Mouse (Mus musculus): ENCODE measurements around the gene Atox1. TPM values are rescaled to one million over a fixed set of nuclear protein-coding genes. Genes with fewer than 3 reads are reported as not detected.
A peak's percentile ranks its signal among the peaks of the same experiment; 100 is the strongest.

Atox1 gene
- polyA plus RNA-seq, 1 experiment from 2014 or later = 637 TPM

GRCm38 (mm10) chr11:55468611-55469047 is 7.6 kb upstream of the Atox1 start:
- 0 out of 2 replicates have a peak, but pooled peaks have one; percentile 4 for ATAC-seq
- no peak for TF ChIP-seq CTCF (IDR thresholded peaks at IDR 0.05; ENCODE audit: low read depth)
- peaks cover 11% of the 10 kb centered on the region; the same call in 1 of the 2 replicates for H3K4me1 ChIP-seq (replicated peaks; ENCODE audit: control insufficient read depth, insufficient read depth, low read length)

GRCm38 (mm10) chr11:55468012-55468411 is 7.0 kb upstream of the Atox1 start:
- no peak for ATAC-seq
- Histone ChIP-seq H3K9ac (ENCODE audit: low read depth, low read length) (no peak overlapping the region), H3K36me3 (ENCODE audit: control insufficient read depth, insufficient read depth) (no peaks in the 10 kb centered on the region), H3K9me3 (ENCODE audit: control insufficient read depth) (no peaks in the 10 kb centered on the region), H3K27ac (ENCODE audit: low read depth, low read length) (peak overlapping the region; percentile 87), H3K4me1 (replicated peaks; ENCODE audit: control insufficient read depth, insufficient read depth, low read length) (peaks cover 11% of the 10 kb centered on the region; the same call in 1 of the 2 replicates), H3K27me3 (replicated peaks; ENCODE audit: control insufficient read depth, insufficient read depth, low read length) (no peaks in the 10 kb centered on the region), H3K4me2 (replicated peaks; ENCODE audit: low read depth) (peak overlapping the region; percentile 66), H3K4me3 (ENCODE audit: low read depth, low read length) (peak overlapping the region; percentile 37)
- WGBS = 54% methylated on average over 10 of the region's 10 CpGs
- TF ChIP-seq CTCF (IDR thresholded peaks at IDR 0.05; ENCODE audit: low read depth) = no peak

More at GRCm38 (mm10) chr11:55468611-55469047, 7.6 kb upstream of the Atox1 start:
- H3K4me3 ChIP-seq (ENCODE audit: low read depth, low read length) = peak overlapping the region; percentile 37
- no peaks in the 10 kb centered on the region for H3K9me3 ChIP-seq (ENCODE audit: control insufficient read depth)
- WGBS = 2% methylated on average over 17 of the region's 17 CpGs
- H3K9ac ChIP-seq (ENCODE audit: low read depth, low read length) = peak overlapping the region; percentile 38
- no peaks in the 10 kb centered on the region for H3K27me3 ChIP-seq (replicated peaks; ENCODE audit: control insufficient read depth, insufficient read depth, low read length)
- H3K27ac ChIP-seq (ENCODE audit: low read depth, low read length) = peak overlapping the region; percentile 87
- peak overlapping the region; percentile 66 for H3K4me2 ChIP-seq (replicated peaks; ENCODE audit: low read depth)
- H3K36me3 ChIP-seq (ENCODE audit: control insufficient read depth, insufficient read depth) = no peaks in the 10 kb centered on the region

GRCm38 (mm10) chr11:55465177-55465576 is 4.1 kb upstream of the Atox1 start:
- no peak for TF ChIP-seq CTCF (IDR thresholded peaks at IDR 0.05; ENCODE audit: low read depth)
- Histone ChIP-seq H3K4me2 (replicated peaks; ENCODE audit: low read depth) (peak overlapping the region; percentile 30; the same call in 1 of the 2 replicates), H3K36me3 (ENCODE audit: control insufficient read depth, insufficient read depth) (no peaks in the 10 kb centered on the region), H3K4me3 (ENCODE audit: low read depth, low read length) (no peak overlapping the region), H3K9me3 (ENCODE audit: control insufficient read depth) (no peaks in the 10 kb centered on the region), H3K27me3 (replicated peaks; ENCODE audit: control insufficient read depth, insufficient read depth, low read length) (no peaks in the 10 kb centered on the region), H3K9ac (ENCODE audit: low read depth, low read length) (no peak overlapping the region), H3K27ac (ENCODE audit: low read depth, low read length) (peak overlapping the region; percentile 71), H3K4me1 (replicated peaks; ENCODE audit: control insufficient read depth, insufficient read depth, low read length) (peaks cover 7% of the 10 kb centered on the region; the same call in 1 of the 2 replicates)
- WGBS = 42% methylated on average over 3 of the region's 3 CpGs
- ATAC-seq = no peak

- Histone ChIP-seq H3K9ac (ENCODE audit: low read depth, low read length) (no peak overlapping the region), H3K27ac (ENCODE audit: low read depth, low read length) (peak overlapping the region; percentile 71), H3K36me3 (ENCODE audit: control insufficient read depth, insufficient read depth) (no peaks in the 10 kb centered on the region), H3K9me3 (ENCODE audit: control insufficient read depth) (no peaks in the 10 kb centered on the region), H3K4me2 (replicated peaks; ENCODE audit: low read depth) (peak overlapping the region; percentile 30; the same call in 1 of the 2 replicates), H3K4me1 (replicated peaks; ENCODE audit: control insufficient read depth, insufficient read depth, low read length) (peaks cover 7% of the 10 kb centered on the region; the same call in 1 of the 2 replicates), H3K27me3 (replicated peaks; ENCODE audit: control insufficient read depth, insufficient read depth, low read length) (no peaks in the 10 kb centered on the region), H3K4me3 (ENCODE audit: low read depth, low read length) (no peak overlapping the region)
- ATAC-seq = no peak
- WGBS = 39% methylated on average over 10 of the region's 10 CpGs
- no peak for TF ChIP-seq CTCF (IDR thresholded peaks at IDR 0.05; ENCODE audit: low read depth)
Observed at GRCm38 (mm10) chr11:55464707-55465106, 3.7 kb upstream of the Atox1 start.

- Histone ChIP-seq H3K27ac (ENCODE audit: low read depth, low read length) (no peak overlapping the region), H3K4me1 (replicated peaks; ENCODE audit: control insufficient read depth, insufficient read depth, low read length) (0 out of 2 replicates have a peak, but pooled peaks cover 5% of the 10 kb centered on the region), H3K36me3 (ENCODE audit: control insufficient read depth, insufficient read depth) (no peaks in the 10 kb centered on the region), H3K4me3 (ENCODE audit: low read depth, low read length) (no peak overlapping the region), H3K4me2 (replicated peaks; ENCODE audit: low read depth) (no peak overlapping the region), H3K9me3 (ENCODE audit: control insufficient read depth) (no peaks in the 10 kb centered on the region), H3K27me3 (replicated peaks; ENCODE audit: control insufficient read depth, insufficient read depth, low read length) (no peaks in the 10 kb centered on the region), H3K9ac (ENCODE audit: low read depth, low read length) (no peak overlapping the region)
- no peak for TF ChIP-seq CTCF (IDR thresholded peaks at IDR 0.05; ENCODE audit: low read depth)
- ATAC-seq = no peak
- WGBS = 96% methylated on average over 9 of the region's 9 CpGs
Observed at GRCm38 (mm10) chr11:55462149-55462548, 1.1 kb upstream of the Atox1 start.

- Histone ChIP-seq H3K27me3 (replicated peaks; ENCODE audit: control insufficient read depth, insufficient read depth, low read length) (no peaks in the 10 kb centered on the region), H3K4me2 (replicated peaks; ENCODE audit: low read depth) (peak overlapping the region; percentile 96), H3K9me3 (ENCODE audit: control insufficient read depth) (no peaks in the 10 kb centered on the region), H3K9ac (ENCODE audit: low read depth, low read length) (peak overlapping the region; percentile 77), H3K4me3 (ENCODE audit: low read depth, low read length) (peak overlapping the region; percentile 87), H3K4me1 (replicated peaks; ENCODE audit: control insufficient read depth, insufficient read depth, low read length) (peaks cover 5% of the 10 kb centered on the region; the same call in 1 of the 2 replicates), H3K27ac (ENCODE audit: low read depth, low read length) (peak overlapping the region; percentile 87), H3K36me3 (ENCODE audit: control insufficient read depth, insufficient read depth) (no peaks in the 10 kb centered on the region)
- WGBS = under 1% methylated on average over 17 of the region's 17 CpGs
- ATAC-seq = peak; percentile 27
- TF ChIP-seq CTCF (IDR thresholded peaks at IDR 0.05; ENCODE audit: low read depth) = peak; percentile 66
Observed at GRCm38 (mm10) chr11:55460559-55461018, 450 bp downstream of the Atox1 start.

Data from intestine, postnatal 0 days (tissue).